ENCODE assay signal across 12 mouse cellular contexts in genomic region chr2:131316167-131316566, GRCm38 (mm10).
"Had no signal": no experiment of that assay in that cellular context is flagged by ENCODE, and none has a peak within 500 bp of the region (broad histone marks: within the 10 kb centered on the region; RNA-seq: fewer than 3 reads in every experiment).

No protein-coding gene starts in this region.

- H3K27me3 ChIP-seq: limb, embryonic 15.5 days had no signal

- H3K4me2 ChIP-seq: limb, embryonic 15.5 days had no signal

- H3K9me3 ChIP-seq: limb, embryonic 15.5 days had no signal

- H3K9ac ChIP-seq: limb, embryonic 15.5 days; liver, embryonic 14.5 days had no signal

- H3K4me1 ChIP-seq: midbrain, embryonic 10.5 days had no signal

- H3K36me3 ChIP-seq: limb, embryonic 15.5 days had no signal

- DNase-seq: kidney, adult 11 months; kidney, adult 9 months; kidney, postnatal 14 days; lung, adult 18-20 months; retina, postnatal 1 day; right cerebral cortex, postnatal 4 days; spleen, adult 18-20 months; thymus, adult 18-20 months; thymus, postnatal 14 days had no signal

- H3K4me3 ChIP-seq: limb, embryonic 15.5 days; midbrain, embryonic 10.5 days had no signal

- H3K27ac ChIP-seq: limb, embryonic 15.5 days; liver, embryonic 14.5 days; midbrain, embryonic 10.5 days had no signal
